Mouse (Mus musculus): Measurements from ENCODE around the gene Dlg2. TPM values are rescaled to one million over a fixed set of nuclear protein-coding genes. Genes with fewer than 3 reads are reported as not detected.
A peak's percentile ranks its signal among the peaks of the same experiment; 100 is the strongest.

Dlg2 gene
- polyA plus RNA-seq, 1 experiment from 2014 or later = 5.1 TPM

DNA sequence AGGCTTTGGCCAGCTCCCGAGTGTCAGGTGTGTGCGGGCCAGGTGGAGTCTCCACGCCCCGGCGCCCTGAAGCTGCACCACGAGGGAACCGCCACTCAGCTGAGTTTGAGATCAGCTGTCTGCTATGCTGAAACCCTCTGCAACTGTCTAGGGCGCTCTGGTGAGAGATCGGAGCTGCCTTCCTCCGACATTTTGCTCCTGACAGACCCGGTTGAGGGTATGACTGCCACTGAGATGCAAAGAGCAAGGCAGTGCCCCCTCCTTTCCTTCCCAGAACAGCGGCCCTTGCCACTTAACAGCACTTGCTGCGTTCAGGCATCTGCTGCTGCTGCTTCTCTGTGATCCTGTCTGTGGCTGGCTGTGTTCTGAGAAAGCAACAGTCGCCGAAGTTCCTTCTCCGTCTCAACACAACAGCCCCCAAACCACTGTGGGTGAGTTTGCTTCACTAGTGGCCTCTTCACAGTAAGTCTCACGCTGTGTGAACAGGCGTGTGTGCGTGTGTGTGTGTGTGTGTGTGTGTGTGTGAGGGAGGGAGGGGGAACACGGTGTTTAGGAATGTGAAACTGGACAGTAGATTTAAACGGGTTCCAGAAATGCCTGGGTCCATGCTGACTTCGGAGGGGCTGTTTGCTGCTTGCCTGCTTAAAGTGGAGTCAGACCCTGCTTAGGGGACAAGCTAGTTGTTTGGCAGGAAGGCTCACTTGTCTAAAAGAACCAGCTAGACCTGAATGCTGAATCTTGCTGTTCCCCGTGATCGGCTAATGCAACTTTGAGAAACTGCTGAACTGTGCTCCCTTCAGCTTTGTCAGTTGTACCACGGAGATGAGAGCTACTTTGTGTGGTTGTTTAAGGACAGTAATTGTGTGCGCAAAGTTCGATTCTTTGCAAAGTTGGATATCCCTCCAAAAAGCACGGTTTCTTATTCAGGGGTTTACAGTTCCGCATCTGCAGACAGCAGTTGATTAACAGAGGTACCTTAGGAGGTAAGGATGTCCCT, 1704.4 kb downstream of the Dlg2 start:
- peak; percentile 57; the same call in 1 of the 2 replicates for ATAC-seq (ENCODE audit: insufficient number of reproducible peaks, insufficient read depth, low FRiP score, low read depth)
- 19% methylated on average over 29 of the region's 29 CpGs for WGBS
- Histone ChIP-seq H3K27me3 (ENCODE audit: control insufficient read depth, insufficient read depth, low read length) (no peaks in the 10 kb centered on the region), H3K4me2 (replicated peaks; ENCODE audit: low read depth, low read length) (peak overlapping the region; percentile 66), H3K9me3 (ENCODE audit: control insufficient read depth, low read depth, low read length) (no peaks in the 10 kb centered on the region), H3K4me3 (ENCODE audit: low read depth, low read length) (peak overlapping the region; percentile 31), H3K9ac (replicated peaks; ENCODE audit: low read depth, low read length) (0 out of 2 replicates have a peak overlapping the region, but pooled peaks have one; percentile 14), H3K36me3 (ENCODE audit: control insufficient read depth, insufficient read depth, low read length) (no peaks in the 10 kb centered on the region), H3K27ac (ENCODE audit: low read length) (no peak overlapping the region), H3K4me1 (ENCODE audit: control insufficient read depth, insufficient read depth, low read length) (no peaks in the 10 kb centered on the region; the same call in 1 of the 2 replicates)

DNA sequence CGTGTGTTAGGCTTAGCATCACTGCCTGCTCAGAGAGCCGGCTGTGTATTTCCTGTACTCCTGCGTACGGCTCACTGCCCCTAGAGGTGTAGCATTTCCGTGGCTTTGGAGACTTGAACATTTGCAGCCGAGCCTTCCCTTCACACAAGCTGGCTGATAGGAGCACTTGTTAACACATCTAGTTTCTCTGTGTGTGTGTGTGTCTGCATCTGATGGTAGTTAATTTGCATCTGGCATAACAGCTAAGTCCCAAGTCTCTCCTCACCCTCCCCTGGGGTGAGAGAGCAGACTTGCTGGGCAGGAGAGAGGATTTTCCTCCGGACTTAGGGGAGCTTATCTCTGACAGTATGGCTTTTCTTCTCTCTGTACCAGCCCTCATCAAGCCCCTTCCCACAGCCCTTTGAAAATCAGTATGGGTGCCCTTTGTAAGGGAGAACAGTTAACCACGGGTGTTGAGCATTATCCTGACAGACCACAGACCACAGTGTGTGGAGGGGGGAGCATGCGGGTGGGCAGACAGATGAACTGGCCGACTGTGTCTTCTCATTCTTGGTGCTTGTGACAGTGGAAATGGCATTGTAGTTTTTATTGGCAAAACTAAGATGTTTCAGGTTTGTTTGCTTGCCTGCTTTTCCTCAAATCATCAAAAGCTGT, 1705.6 kb downstream of the Dlg2 start:
- no peaks in the 10 kb centered on the region for H3K9me3 ChIP-seq (ENCODE audit: control insufficient read depth, low read depth, low read length)
- WGBS = 26% methylated on average over 10 of the region's 10 CpGs
- H3K4me1 ChIP-seq (ENCODE audit: control insufficient read depth, insufficient read depth, low read length) = no peaks in the 10 kb centered on the region; the same call in 1 of the 2 replicates
- no peak overlapping the region for H3K4me3 ChIP-seq (ENCODE audit: low read depth, low read length)
- no peak for ATAC-seq (ENCODE audit: insufficient number of reproducible peaks, insufficient read depth, low FRiP score, low read depth)
- no peaks in the 10 kb centered on the region for H3K27me3 ChIP-seq (ENCODE audit: control insufficient read depth, insufficient read depth, low read length)
- no peak overlapping the region for H3K27ac ChIP-seq (ENCODE audit: low read length)
- no peaks in the 10 kb centered on the region for H3K36me3 ChIP-seq (ENCODE audit: control insufficient read depth, insufficient read depth, low read length)
- peak overlapping the region; percentile 66; the same call in 1 of the 2 replicates for H3K4me2 ChIP-seq (replicated peaks; ENCODE audit: low read depth, low read length)
- no peak overlapping the region for H3K9ac ChIP-seq (replicated peaks; ENCODE audit: low read depth, low read length)

DNA sequence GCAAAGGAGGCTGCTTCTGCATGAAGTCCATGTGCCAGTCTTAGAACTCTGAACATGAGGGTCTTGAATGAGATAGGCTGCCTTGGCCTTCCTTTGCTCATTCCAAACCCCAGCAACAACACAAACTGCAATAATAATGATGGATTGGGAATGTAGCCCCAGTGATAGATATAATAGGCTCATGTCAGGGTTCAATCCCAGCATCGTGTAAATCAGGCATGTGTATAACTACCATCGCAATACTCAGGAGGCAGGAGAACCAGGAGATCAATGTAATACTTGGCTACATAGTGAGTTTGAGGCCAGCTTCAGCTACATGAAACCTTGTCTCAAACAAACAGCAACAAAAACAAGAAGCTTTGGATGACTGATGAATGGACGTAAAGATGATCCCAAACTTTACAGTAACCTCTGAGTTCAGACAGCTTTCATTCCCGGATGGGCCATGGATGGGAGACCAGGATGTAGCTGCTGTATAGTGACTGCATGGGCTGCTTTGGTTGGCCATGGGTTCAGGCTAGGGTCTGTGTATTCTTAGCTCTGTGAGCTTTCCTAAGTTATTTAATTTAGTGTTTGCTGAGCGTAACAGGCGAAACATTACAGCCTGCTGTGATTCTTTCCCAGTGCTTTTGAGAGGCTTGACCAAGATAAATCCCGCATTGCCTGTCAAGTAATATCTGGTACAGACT, 1708.0 kb downstream of the Dlg2 start:
- Histone ChIP-seq H3K27ac (ENCODE audit: low read length) (no peak overlapping the region), H3K9me3 (ENCODE audit: control insufficient read depth, low read depth, low read length) (no peaks in the 10 kb centered on the region), H3K36me3 (ENCODE audit: control insufficient read depth, insufficient read depth, low read length) (no peaks in the 10 kb centered on the region), H3K9ac (replicated peaks; ENCODE audit: low read depth, low read length) (no peak overlapping the region), H3K4me3 (ENCODE audit: low read depth, low read length) (no peak overlapping the region), H3K27me3 (ENCODE audit: control insufficient read depth, insufficient read depth, low read length) (no peaks in the 10 kb centered on the region), H3K4me2 (replicated peaks; ENCODE audit: low read depth, low read length) (no peak overlapping the region), H3K4me1 (ENCODE audit: control insufficient read depth, insufficient read depth, low read length) (no peaks in the 10 kb centered on the region; the same call in 1 of the 2 replicates)
- 79% methylated on average over 7 of the region's 7 CpGs for WGBS
- ATAC-seq (ENCODE audit: insufficient number of reproducible peaks, insufficient read depth, low FRiP score, low read depth) = no peak

DNA sequence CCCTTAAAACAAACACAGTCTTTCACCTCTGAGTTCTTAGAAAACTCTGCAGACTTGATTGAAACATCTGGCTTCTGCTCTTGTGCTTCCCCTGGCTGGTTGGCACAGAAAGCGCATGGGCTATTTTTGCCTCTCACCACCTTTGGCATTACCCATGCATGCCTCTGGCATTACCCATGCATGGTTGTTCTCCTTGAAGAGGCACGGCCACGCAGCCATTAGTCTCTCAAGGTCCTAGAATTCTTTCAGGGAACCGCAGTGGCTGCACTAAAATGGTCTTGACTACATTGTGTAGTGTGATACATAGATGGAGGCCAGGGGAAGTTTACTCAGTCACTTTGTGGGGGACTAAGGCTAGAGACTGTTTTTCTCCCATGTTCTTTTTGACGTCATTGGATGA, 1709.9 kb downstream of the Dlg2 start:
- no peak overlapping the region for H3K4me2 ChIP-seq (replicated peaks; ENCODE audit: low read depth, low read length)
- 95% methylated on average over 5 of the region's 5 CpGs for WGBS

DNA sequence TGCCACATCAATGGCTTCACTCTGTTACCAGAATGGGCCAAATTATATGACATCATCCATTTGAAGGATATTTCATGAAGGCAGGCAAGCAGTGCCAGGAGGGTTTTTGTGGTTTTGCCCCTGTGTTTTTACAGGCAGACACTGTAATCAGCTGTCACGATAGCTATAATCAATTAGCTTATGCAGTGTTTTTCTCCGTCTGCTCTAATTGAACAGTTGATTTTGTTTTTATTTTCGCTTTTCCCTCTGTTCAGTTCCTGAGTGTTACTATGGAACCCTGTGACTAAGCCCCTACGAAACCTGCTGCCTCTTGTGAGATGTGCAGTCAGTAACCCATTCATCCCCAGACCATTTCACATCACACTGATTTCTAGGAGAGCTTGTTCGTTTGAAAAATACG, 1712.7 kb downstream of the Dlg2 start:
- Histone ChIP-seq H3K9ac (replicated peaks; ENCODE audit: low read depth, low read length) (no peak overlapping the region), H3K4me3 (ENCODE audit: low read depth, low read length) (no peak overlapping the region), H3K36me3 (ENCODE audit: control insufficient read depth, insufficient read depth, low read length) (no peaks in the 10 kb centered on the region), H3K4me2 (replicated peaks; ENCODE audit: low read depth, low read length) (no peak overlapping the region), H3K27ac (ENCODE audit: low read length) (no peak overlapping the region), H3K9me3 (ENCODE audit: control insufficient read depth, low read depth, low read length) (no peaks in the 10 kb centered on the region), H3K4me1 (ENCODE audit: control insufficient read depth, insufficient read depth, low read length) (no peaks in the 10 kb centered on the region), H3K27me3 (ENCODE audit: control insufficient read depth, insufficient read depth, low read length) (no peaks in the 10 kb centered on the region)
- ATAC-seq (ENCODE audit: insufficient number of reproducible peaks, insufficient read depth, low FRiP score, low read depth) = no peak
- 67% methylated on average over 6 of the region's 6 CpGs for WGBS

More for the DNA sequence above, 1709.9 kb downstream of the Dlg2 start:
- Histone ChIP-seq H3K36me3 (ENCODE audit: control insufficient read depth, insufficient read depth, low read length) (no peaks in the 10 kb centered on the region), H3K4me1 (ENCODE audit: control insufficient read depth, insufficient read depth, low read length) (no peaks in the 10 kb centered on the region), H3K9me3 (ENCODE audit: control insufficient read depth, low read depth, low read length) (no peaks in the 10 kb centered on the region), H3K27ac (ENCODE audit: low read length) (no peak overlapping the region), H3K27me3 (ENCODE audit: control insufficient read depth, insufficient read depth, low read length) (no peaks in the 10 kb centered on the region), H3K9ac (replicated peaks; ENCODE audit: low read depth, low read length) (no peak overlapping the region), H3K4me3 (ENCODE audit: low read depth, low read length) (no peak overlapping the region)
- no peak for ATAC-seq (ENCODE audit: insufficient number of reproducible peaks, insufficient read depth, low FRiP score, low read depth)

DNA sequence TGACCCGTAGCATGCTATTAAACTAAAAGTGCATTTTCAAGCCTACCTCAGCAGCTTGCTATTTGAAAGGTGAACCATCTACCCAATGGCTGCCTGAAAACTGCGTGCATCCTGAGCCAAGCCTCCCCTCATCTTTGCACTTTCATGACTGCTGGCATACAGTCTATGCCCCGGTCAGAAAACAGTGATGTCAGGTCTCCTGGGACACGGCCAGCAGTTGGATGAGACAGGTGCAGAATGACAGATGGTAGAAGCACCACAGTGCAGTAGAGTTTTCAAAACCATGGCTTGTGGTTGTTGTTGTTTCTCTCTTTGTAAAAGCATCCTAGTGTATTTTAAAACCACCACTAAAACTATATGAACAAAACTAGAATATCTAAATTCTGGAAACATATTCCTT, 1719.5 kb downstream of the Dlg2 start:
- H3K36me3 ChIP-seq (ENCODE audit: control insufficient read depth, insufficient read depth, low read length) = no peaks in the 10 kb centered on the region
- ATAC-seq (ENCODE audit: insufficient number of reproducible peaks, insufficient read depth, low FRiP score, low read depth) = no peak
- H3K4me2 ChIP-seq (replicated peaks; ENCODE audit: low read depth, low read length) = no peak overlapping the region
- WGBS = 82% methylated on average over 4 of the region's 4 CpGs
- no peaks in the 10 kb centered on the region for H3K4me1 ChIP-seq (ENCODE audit: control insufficient read depth, insufficient read depth, low read length)
- H3K4me3 ChIP-seq (ENCODE audit: low read depth, low read length) = no peak overlapping the region
- no peaks in the 10 kb centered on the region for H3K9me3 ChIP-seq (ENCODE audit: control insufficient read depth, low read depth, low read length)
- H3K27me3 ChIP-seq (ENCODE audit: control insufficient read depth, insufficient read depth, low read length) = no peaks in the 10 kb centered on the region
- H3K9ac ChIP-seq (replicated peaks; ENCODE audit: low read depth, low read length) = no peak overlapping the region
- no peak overlapping the region for H3K27ac ChIP-seq (ENCODE audit: low read length)

DNA sequence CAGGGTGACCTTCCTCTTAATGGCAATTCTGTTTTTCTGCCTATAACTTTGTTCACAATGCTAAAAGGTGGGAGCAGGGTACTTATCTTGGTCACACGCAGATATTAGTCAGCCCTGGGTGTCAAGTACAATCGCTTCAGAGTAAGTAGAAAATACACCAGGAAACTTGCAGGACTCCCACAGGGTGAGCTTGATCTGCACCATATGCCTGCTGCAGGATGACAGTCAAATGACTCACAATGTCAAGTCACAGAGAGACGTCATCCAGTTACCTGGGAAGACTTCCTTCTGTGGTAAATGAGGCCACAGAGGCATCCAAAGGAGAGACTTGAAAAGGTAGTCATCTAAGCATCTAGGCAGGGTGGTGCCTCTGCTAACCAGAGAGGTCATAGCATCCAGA, 1721.1 kb downstream of the Dlg2 start:
- Histone ChIP-seq H3K9me3 (ENCODE audit: control insufficient read depth, low read depth, low read length) (no peaks in the 10 kb centered on the region), H3K4me3 (ENCODE audit: low read depth, low read length) (no peak overlapping the region), H3K9ac (replicated peaks; ENCODE audit: low read depth, low read length) (no peak overlapping the region), H3K36me3 (ENCODE audit: control insufficient read depth, insufficient read depth, low read length) (no peaks in the 10 kb centered on the region), H3K4me2 (replicated peaks; ENCODE audit: low read depth, low read length) (no peak overlapping the region), H3K4me1 (ENCODE audit: control insufficient read depth, insufficient read depth, low read length) (no peaks in the 10 kb centered on the region), H3K27me3 (ENCODE audit: control insufficient read depth, insufficient read depth, low read length) (no peaks in the 10 kb centered on the region), H3K27ac (ENCODE audit: low read length) (no peak overlapping the region)
- 67% methylated on average over 3 of the region's 3 CpGs for WGBS
- no peak for ATAC-seq (ENCODE audit: insufficient number of reproducible peaks, insufficient read depth, low FRiP score, low read depth)

DNA sequence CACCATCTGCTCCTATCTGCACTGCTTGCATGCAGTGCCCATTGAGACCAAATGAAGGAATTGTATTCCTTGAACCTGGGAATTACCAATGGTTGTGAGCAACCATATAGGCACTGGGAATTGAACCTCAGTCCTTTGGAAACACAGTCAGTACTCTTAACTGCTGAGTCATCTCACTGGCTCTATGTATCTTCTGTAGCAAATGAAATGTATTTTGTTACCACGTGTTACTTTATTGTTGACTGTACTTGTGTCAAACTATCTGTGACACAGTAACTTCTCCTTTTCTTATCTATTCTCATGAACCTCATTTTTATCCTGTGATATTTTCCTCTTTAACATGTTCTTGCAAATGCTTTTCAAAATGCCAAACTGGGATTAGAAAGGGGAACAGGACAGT, 1722.7 kb downstream of the Dlg2 start:
- Histone ChIP-seq H3K4me3 (ENCODE audit: low read depth, low read length) (no peak overlapping the region), H3K9ac (replicated peaks; ENCODE audit: low read depth, low read length) (no peak overlapping the region), H3K27me3 (ENCODE audit: control insufficient read depth, insufficient read depth, low read length) (no peaks in the 10 kb centered on the region), H3K36me3 (ENCODE audit: control insufficient read depth, insufficient read depth, low read length) (no peaks in the 10 kb centered on the region), H3K4me2 (replicated peaks; ENCODE audit: low read depth, low read length) (no peak overlapping the region), H3K9me3 (ENCODE audit: control insufficient read depth, low read depth, low read length) (no peaks in the 10 kb centered on the region), H3K4me1 (ENCODE audit: control insufficient read depth, insufficient read depth, low read length) (no peaks in the 10 kb centered on the region), H3K27ac (ENCODE audit: low read length) (no peak overlapping the region)
- no peak for ATAC-seq (ENCODE audit: insufficient number of reproducible peaks, insufficient read depth, low FRiP score, low read depth)
- WGBS = 75% methylated on average over 1 of the region's 1 CpGs
